Mouse (Mus musculus) testis, adult 2 months (tissue): ENCODE results near the gene Nacad.

Source experiments
- CTCF ChIP-seq: fragments of 200-500 bp; IDR thresholded peaks from 2 replicates; pipeline ENCODE4 v1.5.1; 2012; ENCODE audit warnings: low read depth, mild to moderate bottlenecking, inconsistent platforms, low read length, moderate library complexity; ENCODE audit not compliant: control insufficient read depth, insufficient read depth, insufficient replicate concordance
- POLR2A ChIP-seq: fragments of 200-500 bp; IDR thresholded peaks from 2 replicates; pipeline ENCODE4 v1.6.1; 2012; ENCODE audit warnings: low read depth, mild to moderate bottlenecking, inconsistent platforms, low read length, moderate library complexity; ENCODE audit not compliant: control insufficient read depth

DNA sequence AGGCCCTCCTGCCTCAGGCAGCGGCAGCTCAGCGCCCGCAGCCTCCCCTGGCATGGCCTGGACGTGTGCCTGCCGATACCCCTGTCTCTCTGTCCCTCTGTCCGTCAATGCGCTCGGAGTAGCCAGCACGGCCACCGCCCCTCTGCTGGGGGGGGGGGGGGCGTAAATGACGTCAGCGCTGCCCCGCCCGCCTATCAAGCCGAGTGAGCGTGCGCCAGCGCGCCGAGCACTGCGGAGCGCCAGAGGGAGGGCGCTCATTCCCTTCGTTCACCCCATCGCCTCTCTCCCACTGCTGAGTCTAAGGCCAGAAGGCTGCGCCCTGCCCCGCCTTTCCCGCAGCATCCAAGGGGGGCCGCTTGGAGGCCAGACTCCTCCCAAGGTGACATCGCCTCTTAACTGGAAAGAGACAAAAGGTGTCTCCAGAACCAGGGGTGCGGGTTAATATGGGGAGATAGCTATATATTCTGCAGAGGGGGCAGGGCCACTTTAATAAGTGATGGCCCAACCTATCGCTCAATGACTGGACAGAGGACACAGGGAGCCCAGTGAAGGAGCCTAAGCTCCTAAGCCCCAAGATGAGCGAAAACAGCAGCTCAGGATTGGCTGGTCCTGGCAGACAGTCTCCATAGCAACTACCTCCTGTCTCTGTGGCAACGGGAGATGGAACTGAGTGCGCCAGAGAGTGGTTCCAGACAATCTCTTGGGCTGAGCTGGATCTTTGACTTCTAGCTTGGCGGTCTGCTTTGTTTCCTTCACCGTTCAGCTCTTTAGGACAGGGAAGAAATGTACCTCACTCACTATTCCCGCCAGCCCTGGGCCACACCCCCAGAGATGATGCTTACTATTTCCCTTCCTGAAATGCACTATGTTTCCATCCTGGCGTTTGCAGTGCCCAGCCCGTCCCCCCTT lies at the start of gene Nacad:
- no peak for TF ChIP-seq POLR2A
- no peak for TF ChIP-seq CTCF
